Mouse (Mus musculus): ENCODE results near the gene Galk1. TPM values are rescaled to one million over a fixed set of nuclear protein-coding genes. Genes with fewer than 3 reads are reported as not detected.

The Galk1 gene
- total RNA-seq, 4 experiments from 2014 or later: 12.5 to 16.0 (median 15.0) TPM

- DNase-seq (ENCODE audit: low spot score): no peak
Observed at GRCm38 (mm10) chr11:115983291-115983690, 29.2 kb downstream of the Galk1 start.

DNA sequence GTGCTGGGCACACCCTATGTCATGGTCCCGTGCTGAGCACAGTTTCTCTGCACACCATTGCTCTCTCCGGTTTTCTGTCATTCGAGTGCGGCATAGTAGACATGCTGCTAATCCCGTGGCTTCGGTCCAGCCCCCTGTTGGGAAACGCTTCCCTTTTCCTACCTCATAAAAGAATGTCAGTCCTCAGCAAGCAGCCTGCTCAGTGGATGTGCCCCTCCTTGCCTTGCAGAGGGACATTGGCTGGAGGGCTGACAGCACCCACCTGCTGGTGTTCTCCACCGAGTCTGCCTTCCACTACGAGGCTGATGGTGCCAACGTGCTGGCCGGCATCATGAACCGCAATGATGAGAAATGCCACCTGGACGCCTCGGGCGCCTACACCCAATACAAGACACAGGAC is 30.0 kb downstream of the Galk1 start:
- no peak for DNase-seq (ENCODE audit: low spot score)

- no peak for DNase-seq (ENCODE audit: low spot score)
Observed at GRCm38 (mm10) chr11:115975544-115975943, 37.0 kb downstream of the Galk1 start.

- DNase-seq (ENCODE audit: low spot score): no peak
Observed at GRCm38 (mm10) chr11:115975083-115975420, 37.5 kb downstream of the Galk1 start.

GRCm38 (mm10) chr11:115974309-115975082 is 38.0 kb downstream of the Galk1 start, which contains the start of gene Itgb4:
Gene Itgb4, plus strand, starts transcription at chr11:115974709.
- DNase-seq (ENCODE audit: low spot score): no peak

DNA sequence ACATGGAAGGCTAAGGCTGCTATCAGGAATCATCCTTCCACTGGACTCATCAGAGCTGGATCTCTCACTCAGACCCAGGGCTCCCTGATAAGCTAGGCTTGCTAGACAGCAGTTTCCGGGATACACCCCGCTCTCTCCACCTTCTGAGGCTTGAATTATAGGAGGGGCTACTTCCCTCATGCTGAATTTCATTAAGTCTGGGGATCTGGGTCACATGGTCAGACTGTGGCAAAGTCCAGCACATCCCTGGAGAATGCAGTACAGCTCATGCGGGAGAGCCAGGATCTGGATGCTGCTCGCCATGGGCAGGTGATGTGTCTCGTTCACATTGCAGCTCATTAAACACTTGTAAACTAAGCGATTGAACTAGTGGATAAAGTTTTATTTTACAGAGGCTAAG is 41.5 kb downstream of the Galk1 start:
- DNase-seq (ENCODE audit: low spot score): no peak

DNA sequence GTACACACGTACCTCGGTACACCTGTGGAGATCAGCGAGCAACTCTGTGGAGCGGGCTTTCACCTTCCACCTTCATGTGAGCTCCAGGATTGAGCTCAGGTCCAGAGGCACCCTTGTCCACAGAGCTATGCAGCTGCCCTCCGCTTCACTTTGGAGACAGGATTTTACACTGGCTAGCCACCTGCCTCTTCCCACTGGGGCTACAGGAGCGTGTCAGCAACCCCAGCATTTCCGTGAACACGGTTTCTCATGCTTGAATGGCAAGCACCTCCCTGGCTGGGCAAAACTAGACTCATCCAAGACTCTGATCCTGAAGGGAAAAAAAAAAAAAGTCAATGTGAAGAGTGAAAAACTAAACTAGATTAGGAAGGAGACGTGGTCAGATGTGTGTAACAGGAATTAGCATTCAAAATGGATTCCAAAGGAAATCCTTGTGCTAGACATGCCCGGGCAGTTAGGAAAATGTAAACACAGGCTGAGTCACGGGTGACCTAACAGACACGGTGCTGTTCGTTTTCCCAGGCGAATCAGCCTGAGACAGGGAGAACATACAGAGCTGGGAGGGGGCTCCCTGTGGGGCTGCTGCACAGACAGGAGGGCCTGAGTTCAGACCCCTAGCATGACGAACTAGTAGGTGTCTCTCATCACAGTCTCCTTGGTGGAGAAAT is 42.4 kb downstream of the Galk1 start:
- DNase-seq (ENCODE audit: low spot score): no peak

DNA sequence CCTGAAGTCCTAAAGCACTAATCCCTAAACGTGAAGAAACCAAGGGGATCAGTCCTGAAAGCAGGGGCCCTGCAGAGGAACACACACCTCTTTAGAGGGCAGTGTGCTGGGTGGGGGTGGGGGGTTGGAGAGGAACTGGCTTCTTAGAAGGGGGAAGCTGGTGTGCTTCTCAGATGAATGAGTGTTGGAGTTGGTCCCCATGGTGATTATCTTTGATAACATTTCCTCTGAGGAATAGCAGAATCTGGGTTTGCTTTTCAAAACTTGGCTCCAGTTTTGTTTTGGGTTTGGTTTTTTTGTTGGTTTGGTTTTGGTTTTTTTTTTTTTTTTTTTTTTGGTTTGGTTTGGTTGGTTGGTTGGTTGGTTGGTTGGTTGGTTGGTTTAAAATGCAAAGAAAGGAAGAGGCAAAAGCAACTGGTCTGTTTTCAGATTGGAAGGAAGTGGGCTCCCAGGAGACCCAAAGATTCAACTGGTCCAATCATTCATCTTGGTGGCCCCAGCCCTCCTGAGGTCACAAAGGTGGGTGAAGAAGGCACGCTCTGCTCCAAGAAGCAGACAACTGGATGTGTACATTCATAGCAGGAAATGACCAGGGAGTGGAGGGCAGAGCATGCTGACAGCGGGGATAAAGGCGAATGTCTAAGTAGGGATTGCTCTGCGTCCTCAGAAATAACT is 43.7 kb downstream of the Galk1 start:
- no peak for DNase-seq (ENCODE audit: low spot score)

DNA sequence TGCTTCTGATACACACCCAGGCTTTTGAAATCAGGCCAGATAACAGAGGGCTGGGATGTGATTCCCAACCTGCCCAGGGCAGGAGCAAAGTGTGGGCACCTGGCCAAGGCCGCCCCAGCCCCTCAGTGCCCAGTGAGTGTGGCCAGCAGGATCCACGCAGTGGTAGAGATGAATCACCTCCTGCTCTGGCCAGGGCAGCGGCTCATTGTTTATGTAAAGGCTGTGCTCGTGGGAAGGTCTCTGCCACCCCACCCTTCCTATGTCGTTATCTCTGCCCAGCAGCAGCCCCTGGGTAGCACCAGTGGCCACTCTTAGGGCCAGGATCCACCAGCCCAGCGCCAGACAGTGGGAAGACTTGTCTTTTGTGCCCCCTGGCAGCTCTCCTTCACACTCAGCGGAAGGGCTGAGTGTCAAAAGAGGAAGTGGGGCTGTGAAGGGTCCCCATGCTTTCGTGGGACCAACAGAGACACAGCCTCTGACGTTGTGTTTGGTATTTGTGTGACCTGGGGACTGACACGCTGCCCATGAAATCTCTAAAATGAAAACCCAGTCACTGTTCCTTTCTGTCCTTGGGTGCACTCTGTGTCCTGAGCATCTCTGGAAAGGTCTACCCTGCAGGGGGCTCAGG is 47.4 kb downstream of the Galk1 start:
- peak; percentile 20 for DNase-seq (ENCODE audit: low spot score)

GRCm38 (mm10) chr11:115962651-115963412 is 49.7 kb downstream of the Galk1 start:
- DNase-seq (ENCODE audit: low spot score): no peak

DNA sequence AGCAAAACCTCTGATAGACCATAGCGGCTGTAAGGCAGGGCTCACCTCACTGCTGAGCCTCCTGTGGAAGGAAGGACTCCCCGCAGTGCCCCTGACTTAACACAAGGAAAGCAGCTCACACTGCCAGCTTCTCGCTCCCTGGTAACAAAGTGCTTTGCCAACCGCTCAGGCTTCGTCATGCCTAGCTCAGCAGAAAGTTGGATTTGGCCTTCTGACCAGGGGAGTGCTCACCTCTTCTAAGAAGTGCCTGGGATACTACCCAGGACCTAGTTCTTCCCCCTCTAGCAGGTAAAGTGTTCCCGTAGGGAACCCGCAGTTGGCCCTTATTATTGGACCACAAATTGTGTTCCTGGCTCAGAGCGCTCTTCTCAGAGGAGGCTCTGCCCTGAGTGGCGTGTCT is 53.5 kb downstream of the Galk1 start:
- no peak for DNase-seq (ENCODE audit: low spot score)

Other genes with a start within 250 kb of the Galk1 start
- gene Tmem94, start 247.3 kb downstream of the Galk1 start, total RNA-seq (2022): 100 to 1,000 TPM in 2 of 4 experiments, 10 to 100 TPM in 2; 96.2 to 103 (median 100) TPM
- gene Caskin2, start 199.1 kb downstream of the Galk1 start, total RNA-seq (2022): 10 to 100 TPM; 40.3 to 48.2 (median 44.7) TPM
- 1 to 10 TPM; 6.9 to 8.8 (median 7.5) TPM for gene Tsen54, start 198.0 kb downstream of the Galk1 start, total RNA-seq (2022)
- 10 to 100 TPM; 15.7 to 31.8 (median 20.3) TPM for gene Llgl2, start 188.7 kb downstream of the Galk1 start, total RNA-seq (2022)
- under 1 TPM in 1 of 4 experiments, not detected in 3; 0.06 TPM for gene Myo15b, start 154.3 kb downstream of the Galk1 start, total RNA-seq (2022)
- gene Smim5, start 112.8 kb downstream of the Galk1 start, total RNA-seq (2022): 10 to 100 TPM; 11.0 to 28.2 (median 14.6) TPM
- gene Smim6, start 100.7 kb downstream of the Galk1 start, total RNA-seq (2022): not detected
- gene Sap30bp, start 79.4 kb downstream of the Galk1 start, total RNA-seq (2022): 10 to 100 TPM; 14.7 to 21.3 (median 16.2) TPM
- 10 to 100 TPM in 1 of 4 experiments, 1 to 10 TPM in 3; 6.8 to 14.7 (median 8.2) TPM for gene Recql5, start 79.2 kb downstream of the Galk1 start, total RNA-seq (2022)
- gene Itgb4, start 38.0 kb downstream of the Galk1 start, total RNA-seq (2022): 1 to 10 TPM; 2.3 to 3.1 (median 3.0) TPM
- 100 to 1,000 TPM in 3 of 4 experiments, 10 to 100 TPM in 1; 92.7 to 141 (median 123) TPM for gene H3f3b, start 15.2 kb upstream of the Galk1 start, total RNA-seq (2022)
- gene Unk, start 17.6 kb upstream of the Galk1 start, total RNA-seq (2022): 1 to 10 TPM; 7.2 to 9.4 (median 7.8) TPM
- 1 to 10 TPM in 2 of 4 experiments, under 1 TPM in 2; 0.41 to 1.4 (median 0.83) TPM for gene Unc13d, start 65.2 kb upstream of the Galk1 start, total RNA-seq (2022)
- gene Wbp2, start 74.3 kb upstream of the Galk1 start, total RNA-seq (2022): 100 to 1,000 TPM; 108 to 126 (median 116) TPM
- gene Trim47, start 114.5 kb upstream of the Galk1 start, total RNA-seq (2022): 10 to 100 TPM; 17.9 to 25.7 (median 22.1) TPM
- 1 to 10 TPM; 6.6 to 8.2 (median 7.6) TPM for gene Trim65, start 118.4 kb upstream of the Galk1 start, total RNA-seq (2022)
- 10 to 100 TPM; 60.0 to 66.2 (median 63.9) TPM for gene Mrpl38, start 126.1 kb upstream of the Galk1 start, total RNA-seq (2022)
- gene Fbf1, start 155.4 kb upstream of the Galk1 start, total RNA-seq (2022): 10 to 100 TPM; 14.5 to 16.4 (median 15.2) TPM
- 10 to 100 TPM; 10.1 to 15.1 (median 10.8) TPM for gene Ten1, start 186.1 kb upstream of the Galk1 start, total RNA-seq (2022)
- gene Acox1, start 186.3 kb upstream of the Galk1 start, total RNA-seq (2022): 100 to 1,000 TPM; 199 to 220 (median 213) TPM
- gene Evpl, start 225.4 kb upstream of the Galk1 start, total RNA-seq (2022): under 1 TPM; 0.49 to 0.94 (median 0.56) TPM